Mouse (Mus musculus) embryonic stem cell, embryonic (primary cell): Measurements from ENCODE around the gene Ghdc.

Experiments used
- CTCF ChIA-PET, 4 experiments: fragments of 300-600 bp in 2 of 4; fragments of 350-600 bp in 2 of 4; sonication (Branson Sonifier 250); formaldehyde crosslinking; loops; one replicate each; lab custom pipeline; 2022; ENCODE audit warnings: inconsistent platforms in 2 of 4; lab: Charles Lee
- POLR2A ChIA-PET, 4 experiments: fragments of 300-600 bp in 2 of 4; fragments of 350-600 bp in 2 of 4; sonication (Branson Sonifier 250); formaldehyde crosslinking; loops; one replicate each; lab custom pipeline; 2022; ENCODE audit warnings: antibody characterized with exemption in 4 of 4, inconsistent platforms in 1 of 4; lab: Charles Lee

The Ghdc gene

DNA sequence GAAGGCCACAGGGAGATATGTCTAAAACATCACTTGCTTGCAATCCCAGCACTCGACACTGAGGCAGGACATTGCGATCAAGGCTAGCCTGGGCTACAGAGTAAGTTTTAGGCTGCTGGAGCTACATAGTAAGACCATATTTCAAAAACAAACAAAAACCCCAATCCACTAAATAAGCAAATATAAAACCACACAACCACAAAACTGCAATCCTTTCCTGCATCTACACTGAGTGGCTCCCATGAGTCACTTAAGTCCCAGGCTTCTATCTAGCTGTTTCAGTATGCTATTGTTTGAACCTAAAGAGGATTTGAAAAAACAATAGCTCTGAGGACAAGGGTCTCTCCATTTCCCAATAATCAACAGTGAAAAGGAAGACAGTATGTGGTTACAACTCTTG, 24.6 kb upstream of the Ghdc start:
- CTCF ChIA-PET, result interaction anchor here in 1 of 4 experiments (0.7 kb wide), 1 partner anchor 22 kb away, joined by 3 read pairs; no protein-coding TSS in a partner anchor
- POLR2A ChIA-PET, result interaction anchor here in 1 of 4 experiments (0.8 kb wide), 1 partner anchor 14 kb away, joined by 3 read pairs; no protein-coding TSS in a partner anchor

DNA sequence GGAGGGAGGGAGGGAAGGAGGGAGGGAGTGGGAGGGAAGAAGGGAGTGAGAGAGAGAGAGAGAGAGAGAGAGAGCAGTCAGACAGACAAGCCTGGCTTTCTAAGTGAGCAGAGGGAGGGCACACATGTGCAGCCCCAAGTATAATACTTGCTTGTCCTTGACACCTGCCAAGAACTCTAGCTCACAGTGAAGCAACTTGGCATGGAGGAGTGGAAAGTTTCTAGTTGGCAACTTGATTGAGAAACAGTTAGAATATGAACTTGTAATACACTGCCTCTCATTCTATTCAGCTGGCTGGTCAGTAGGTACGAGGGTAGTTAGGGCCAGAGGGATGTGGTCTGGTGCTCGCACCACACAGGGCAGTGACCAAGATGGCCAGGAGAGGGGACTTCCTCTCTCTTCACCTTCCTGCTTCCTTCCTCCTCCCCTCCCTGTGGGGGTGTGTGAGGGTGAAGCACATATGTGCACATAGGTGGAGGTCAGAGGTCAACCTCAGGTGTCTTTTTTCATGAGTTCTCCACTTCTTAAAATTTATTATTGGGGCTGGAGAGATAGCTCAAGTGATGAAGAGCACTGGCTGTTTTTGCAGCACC, 20.8 kb upstream of the Ghdc start:
- ChIA-PET POLR2A (interaction anchor here in 1 of 4 experiments (1.0 kb wide), 1 partner anchor 9 kb away, joined by 3 read pairs; no protein-coding TSS in a partner anchor), CTCF (no interaction called here)

DNA sequence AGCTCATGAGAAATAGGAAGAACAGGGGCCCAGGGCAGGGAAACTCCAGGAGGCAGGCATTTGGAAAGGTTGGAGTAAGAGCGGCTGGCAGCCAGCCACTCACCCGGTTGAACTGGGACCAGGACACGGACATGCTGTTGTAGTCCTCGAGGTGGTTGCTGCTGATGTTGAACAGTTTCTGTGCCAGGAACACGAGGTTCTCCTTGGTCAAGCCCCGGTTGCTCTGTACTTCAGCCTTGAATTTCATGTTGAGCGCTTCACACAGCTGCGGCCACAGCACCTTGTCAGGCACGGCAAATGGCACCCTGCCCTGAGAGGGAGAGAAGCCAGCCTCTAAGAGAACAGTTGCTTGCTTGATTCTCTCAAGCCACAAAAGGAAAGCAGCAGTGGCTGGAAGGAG, 19.9 kb upstream of the Ghdc start:
- ChIA-PET CTCF (interaction anchor here in 1 of 4 experiments (0.7 kb wide), 1 partner anchor 23 kb away, joined by 3 read pairs; no protein-coding TSS in a partner anchor), POLR2A (interaction anchor here in 2 of 4 experiments (1.1 to 1.9 kb wide), 2 partner anchors 10 to 53 kb away, joined by 3 to 4 read pairs; partner anchors contain the start of gene Rab5c (in 1 of the 2))

DNA sequence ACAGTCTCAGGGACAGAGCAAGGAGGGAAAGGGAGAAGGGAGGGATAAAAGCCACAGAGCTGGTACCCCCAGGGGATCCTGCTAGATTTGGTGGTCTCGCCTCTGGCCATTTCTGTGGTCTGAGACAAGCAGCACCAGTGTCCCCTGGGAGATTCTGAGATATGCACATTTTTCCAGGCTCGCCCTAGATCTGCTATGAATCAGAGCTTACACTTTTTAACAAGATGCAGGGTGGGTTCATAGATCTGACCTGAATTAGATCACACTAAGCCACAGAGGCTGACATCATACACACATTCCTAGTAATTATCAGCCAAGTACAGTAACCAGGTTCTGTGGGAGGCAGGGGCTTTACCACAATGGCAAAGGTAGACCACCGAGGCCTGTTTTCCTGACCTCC, 18.9 kb upstream of the Ghdc start:
- ChIA-PET POLR2A (interaction anchor here in 1 of 4 experiments (1.9 kb wide), 1 partner anchor 9 kb away, joined by 4 read pairs; no protein-coding TSS in a partner anchor), CTCF (interaction anchor here in 1 of 4 experiments (0.7 kb wide), 1 partner anchor 24 kb away, joined by 3 read pairs; no protein-coding TSS in a partner anchor)

DNA sequence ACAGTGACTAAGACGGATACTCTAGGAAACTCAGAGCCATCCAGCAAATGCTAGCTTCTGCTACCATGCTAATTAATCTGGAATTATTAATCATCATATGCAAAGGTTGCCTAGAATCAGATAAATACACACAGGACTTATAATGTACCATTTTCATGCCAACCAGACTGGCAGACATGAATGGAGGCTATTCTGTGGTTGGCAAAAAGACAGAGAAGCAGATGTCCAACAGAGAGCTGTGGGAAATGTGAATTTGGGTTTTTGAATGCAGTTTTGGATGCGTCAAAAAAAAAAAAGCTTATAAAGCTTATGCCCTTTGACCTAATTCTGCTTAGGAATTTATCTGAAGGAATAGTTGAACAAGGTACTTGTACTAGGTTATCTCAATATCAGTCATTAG, 15.0 kb upstream of the Ghdc start:
- CTCF ChIA-PET, result interaction anchor here in 1 of 4 experiments (0.6 kb wide), 1 partner anchor 462 kb away, joined by 4 read pairs; no protein-coding TSS in a partner anchor
- POLR2A ChIA-PET, result interaction anchor here in 1 of 4 experiments (0.6 to 0.7 kb wide), 2 partner anchors 245 to 247 kb away, joined by 3 to 4 read pairs; no protein-coding TSS in a partner anchor

DNA sequence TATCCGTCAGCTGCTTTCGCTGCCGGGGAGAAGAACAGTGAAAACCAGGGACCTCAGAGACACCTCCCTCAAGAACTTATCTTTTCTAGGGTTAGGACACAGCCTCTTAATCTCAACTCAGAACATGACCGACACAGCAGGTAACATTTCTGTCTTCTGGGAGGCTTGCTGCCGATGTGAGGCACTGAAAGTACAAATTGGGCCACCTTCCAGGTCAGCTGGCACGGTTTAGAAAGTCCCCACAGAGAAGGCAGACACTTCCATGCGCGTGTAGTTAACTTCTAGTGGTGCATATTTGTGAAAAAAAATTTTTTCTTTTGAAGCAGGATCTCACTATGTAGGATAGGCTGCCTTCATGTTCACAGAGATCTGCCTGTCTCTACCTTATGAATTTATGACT, 13.5 kb upstream of the Ghdc start:
- POLR2A ChIA-PET, result interaction anchor here in 1 of 4 experiments (0.6 to 1.7 kb wide), 2 partner anchors 464 to 618 kb away, joined by 3 to 5 read pairs; no protein-coding TSS in a partner anchor
- CTCF ChIA-PET, result interaction anchor here in 1 of 4 experiments (0.6 kb wide), 1 partner anchor 248 kb away, joined by 3 read pairs; no protein-coding TSS in a partner anchor

DNA sequence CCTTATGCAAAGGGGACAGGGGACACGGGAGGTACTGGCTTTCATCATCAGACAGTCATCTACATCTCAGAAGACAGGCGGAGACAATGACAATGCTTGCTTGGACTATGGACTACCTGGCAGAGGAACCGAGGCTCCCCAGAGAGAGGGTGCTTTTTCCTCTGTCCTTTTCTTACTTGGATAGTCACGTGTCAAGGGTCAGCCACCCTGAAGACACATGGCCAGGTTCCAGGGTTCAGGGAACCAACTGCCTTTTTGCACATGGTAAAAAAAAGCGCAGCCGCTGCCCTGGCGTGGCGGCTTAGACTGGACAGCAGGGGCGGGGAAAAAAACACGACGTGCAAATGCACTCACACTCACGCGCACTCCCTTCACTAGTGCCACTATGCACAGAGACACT, 11.8 kb upstream of the Ghdc start:
- ChIA-PET POLR2A (interaction anchor here in 3 of 4 experiments (0.8 to 1.8 kb wide), 11 partner anchors 9 to 462 kb away, joined by 3 to 5 read pairs (median 3); no protein-coding TSS in a partner anchor), CTCF (interaction anchor here in 2 of 4 experiments (1.0 to 2.9 kb wide), 2 partner anchors 21 kb away, joined by 3 to 10 read pairs; no protein-coding TSS in a partner anchor)

DNA sequence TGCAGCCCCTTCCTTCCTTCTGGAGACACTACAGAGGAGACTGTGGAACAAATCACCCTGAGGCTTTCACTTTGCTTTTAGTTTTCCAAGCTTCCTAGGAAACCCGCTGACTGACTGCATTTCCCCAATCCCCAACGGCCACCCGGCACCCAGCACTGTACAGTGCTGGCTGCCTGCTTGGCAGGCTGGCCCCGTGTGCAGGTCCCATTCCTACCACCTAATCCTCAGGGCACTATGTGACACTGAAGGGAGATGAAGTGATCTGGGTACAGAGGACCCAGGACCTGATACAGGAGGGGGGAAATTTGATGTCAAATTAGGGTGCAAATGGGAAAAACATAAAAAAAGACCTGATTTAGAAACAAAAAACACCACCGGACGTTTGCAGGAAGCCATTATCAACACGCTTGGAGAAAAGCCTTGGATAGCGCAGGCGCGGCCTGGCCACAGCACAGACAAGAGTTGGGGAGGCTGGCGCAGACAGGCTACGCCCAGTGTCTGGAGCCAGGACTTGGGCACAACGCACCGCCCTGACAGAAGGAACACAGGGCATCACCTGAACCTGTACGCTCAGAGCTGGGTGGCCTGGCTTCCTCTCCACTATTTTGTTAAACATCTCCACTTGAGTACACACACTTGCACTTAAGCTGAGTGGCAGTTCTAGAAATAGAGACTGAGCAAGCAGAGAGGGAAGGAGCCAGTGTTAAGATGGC, 11.2 kb upstream of the Ghdc start:
- ChIA-PET POLR2A (interaction anchor here in 2 of 4 experiments (0.8 to 2.7 kb wide), 11 partner anchors 8 to 248 kb away, joined by 3 to 10 read pairs (median 4); partner anchors contain the start of gene Ghdc (in 1 of the 2)), CTCF (interaction anchor here in 2 of 4 experiments (1.0 to 2.9 kb wide), 2 partner anchors 20 kb away, joined by 3 to 10 read pairs; no protein-coding TSS in a partner anchor)

DNA sequence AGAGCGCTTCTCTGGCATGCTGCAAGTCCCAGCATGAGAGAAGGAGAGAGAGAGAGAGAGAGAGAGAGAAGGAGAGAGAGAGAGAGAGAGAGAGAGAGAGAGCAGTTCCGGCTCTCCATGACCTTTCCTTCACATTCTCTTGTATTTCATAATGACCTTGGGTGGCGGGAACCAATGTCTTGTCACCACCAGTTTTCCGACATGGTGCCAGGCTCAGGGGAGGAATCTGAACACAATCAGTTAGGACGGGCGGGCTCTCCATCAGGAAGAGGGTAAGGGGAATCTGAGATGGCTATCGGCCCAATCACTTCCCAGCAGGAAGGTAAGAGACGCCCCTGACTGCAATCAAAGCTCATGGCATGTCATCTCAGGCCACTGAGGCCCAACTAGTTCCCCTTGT, 9.5 kb upstream of the Ghdc start:
- ChIA-PET CTCF (interaction anchor here in 1 of 4 experiments (2.9 kb wide), 1 partner anchor 19 kb away, joined by 10 read pairs; no protein-coding TSS in a partner anchor), POLR2A (interaction anchor here in 3 of 4 experiments (0.5 to 2.7 kb wide), 9 partner anchors 10 to 461 kb away, joined by 3 to 10 read pairs (median 3); partner anchors contain the start of genes Ghdc (in 2 of the 3), Eif1 (in 1 of the 3) and Rab5c (in 1 of the 3))

DNA sequence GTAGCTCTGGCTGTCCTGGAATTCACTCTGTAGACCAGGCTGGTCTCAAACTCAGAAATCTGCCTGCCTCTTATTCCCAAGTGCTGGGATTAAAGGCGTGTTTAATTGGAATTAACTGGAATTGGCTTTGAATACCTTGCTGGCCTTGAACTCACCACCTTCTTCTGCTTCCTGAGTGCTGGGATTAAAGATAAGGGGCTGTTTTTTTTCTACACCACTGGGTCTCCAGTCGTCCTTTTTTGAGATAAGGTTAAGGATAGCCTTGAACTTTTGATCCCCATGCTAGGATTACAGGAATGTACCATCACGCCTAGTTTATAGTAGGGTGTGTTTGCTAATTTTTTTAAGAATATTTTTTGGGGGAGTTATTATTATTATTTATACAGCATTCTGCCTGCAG, 7.3 kb upstream of the Ghdc start:
- CTCF ChIA-PET, result no interaction called here
- POLR2A ChIA-PET, result interaction anchor here in 2 of 4 experiments (0.6 to 1.5 kb wide), 3 partner anchors 16 to 239 kb away, joined by 3 read pairs; no protein-coding TSS in a partner anchor

DNA sequence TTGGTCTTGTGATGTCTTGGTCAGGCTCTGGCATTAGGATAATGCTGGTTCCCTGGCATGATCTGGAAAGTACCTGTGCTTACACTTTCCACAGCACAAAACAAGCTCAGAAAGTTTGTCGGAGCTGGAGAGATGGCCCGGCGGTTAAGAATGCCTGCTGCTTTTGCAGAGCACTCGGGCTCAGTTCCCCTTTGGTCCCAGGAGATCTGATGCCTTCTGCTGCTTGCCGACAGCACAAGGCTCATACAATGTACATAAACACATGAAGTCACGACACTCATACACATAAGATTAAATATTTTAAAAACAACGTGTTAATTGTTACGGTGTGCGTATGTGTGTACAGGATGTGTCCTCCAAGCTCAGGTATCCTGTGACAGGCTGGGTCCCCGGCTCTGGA, 5.2 kb upstream of the Ghdc start:
- CTCF ChIA-PET, result interaction anchor here in 3 of 4 experiments (0.5 to 2.3 kb wide), 5 partner anchors 12 to 16 kb away, joined by 3 to 12 read pairs (median 9); partner anchors contain the start of gene Kcnh4 (in 2 of the 3)
- POLR2A ChIA-PET, result interaction anchor here in 2 of 4 experiments (1.0 to 1.4 kb wide), 4 partner anchors 29 to 51 kb away, joined by 3 to 4 read pairs (median 3); partner anchors contain the start of gene Rab5c (in 1 of the 2)

DNA sequence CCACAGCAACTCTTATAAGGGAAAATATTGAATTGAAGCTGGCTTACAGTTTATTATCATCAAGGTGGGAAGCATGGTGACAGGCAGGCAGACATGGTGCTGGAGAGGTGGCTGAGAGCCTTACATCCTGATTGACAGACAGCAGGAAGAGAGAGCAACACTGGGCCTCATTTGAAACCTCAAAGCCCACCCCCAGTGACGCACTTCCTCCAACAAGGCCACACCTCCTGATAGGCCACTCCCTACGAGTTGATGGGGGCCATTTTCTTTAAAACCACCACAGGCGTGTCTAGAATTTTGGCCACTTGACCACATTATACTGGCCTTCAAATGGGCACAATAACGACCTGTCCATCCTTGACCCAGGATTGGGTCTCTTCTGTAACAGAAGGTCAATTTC, 3.5 kb upstream of the Ghdc start:
- ChIA-PET POLR2A (interaction anchor here in 2 of 4 experiments (0.7 to 1.2 kb wide), 2 partner anchors 62 to 69 kb away, joined by 3 to 4 read pairs; partner anchors contain the start of gene Kat2a (in 1 of the 2)), CTCF (interaction anchor here in 1 of 4 experiments (1.9 kb wide), 1 partner anchor 60 kb away, joined by 5 read pairs; no protein-coding TSS in a partner anchor)

DNA sequence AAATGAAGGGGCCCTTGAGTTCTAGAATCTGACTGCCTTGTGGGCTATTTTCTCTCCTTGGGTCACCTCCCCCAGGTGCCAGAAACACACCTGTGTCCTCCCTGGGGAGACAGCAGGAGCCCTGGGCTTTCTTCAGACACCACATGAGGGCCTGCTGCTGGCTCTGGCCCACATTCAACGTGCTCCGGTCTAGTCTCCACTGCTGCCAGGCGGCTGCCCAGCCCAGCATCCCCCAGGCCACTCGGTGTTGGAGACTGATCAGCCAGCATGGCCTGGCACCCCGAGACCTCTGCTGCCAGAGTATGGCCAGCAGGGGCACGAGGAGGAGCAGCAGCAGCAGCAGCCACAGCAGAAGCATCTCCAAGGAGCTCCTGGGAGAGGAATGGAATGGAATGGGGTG, 777 bp downstream of the Ghdc start:
- POLR2A ChIA-PET, result interaction anchor here in 3 of 4 experiments (1.0 to 1.8 kb wide), 13 partner anchors 8 to 450 kb away, joined by 3 to 14 read pairs (median 4); partner anchors contain the start of genes Rab5c (in 3 of the 3), Kcnh4 (in 2 of the 3), Acly (in 1 of the 3) and Eif1 (in 1 of the 3)
- CTCF ChIA-PET, result interaction anchor here (1.0 to 1.9 kb wide), 7 partner anchors 8 to 56 kb away, joined by 3 to 23 read pairs (median 6); partner anchors contain the start of genes Hcrt (in 1 of the 4) and Kcnh4 (in 1 of the 4)

DNA sequence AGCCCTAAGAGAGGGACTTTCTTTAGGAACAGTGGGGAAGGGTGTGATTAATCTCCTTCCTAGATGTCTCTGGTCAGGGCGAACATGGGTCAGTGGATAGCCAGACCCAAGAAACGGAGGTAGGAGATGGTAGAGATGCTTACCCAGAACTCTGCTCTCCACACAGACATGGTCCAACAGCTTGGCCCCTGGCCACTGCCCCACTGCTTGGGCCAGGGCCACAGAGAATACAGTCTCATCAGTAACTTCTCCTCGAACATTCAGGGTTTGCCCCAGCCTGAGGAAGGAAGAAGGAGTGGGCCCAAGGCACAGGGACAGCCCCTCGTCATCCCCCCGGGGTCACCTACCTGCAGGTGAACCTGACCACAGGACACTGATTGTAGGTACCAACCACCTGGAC, 2.9 kb downstream of the Ghdc start:
- ChIA-PET CTCF (interaction anchor here in 2 of 4 experiments (0.5 to 0.9 kb wide), 2 partner anchors 8 to 265 kb away, joined by 3 to 5 read pairs; partner anchors contain the start of gene Kcnh4 (in 1 of the 2)), POLR2A (interaction anchor here in 2 of 4 experiments (1.3 to 1.6 kb wide), 2 partner anchors 13 to 23 kb away, joined by 3 to 4 read pairs; no protein-coding TSS in a partner anchor)

DNA sequence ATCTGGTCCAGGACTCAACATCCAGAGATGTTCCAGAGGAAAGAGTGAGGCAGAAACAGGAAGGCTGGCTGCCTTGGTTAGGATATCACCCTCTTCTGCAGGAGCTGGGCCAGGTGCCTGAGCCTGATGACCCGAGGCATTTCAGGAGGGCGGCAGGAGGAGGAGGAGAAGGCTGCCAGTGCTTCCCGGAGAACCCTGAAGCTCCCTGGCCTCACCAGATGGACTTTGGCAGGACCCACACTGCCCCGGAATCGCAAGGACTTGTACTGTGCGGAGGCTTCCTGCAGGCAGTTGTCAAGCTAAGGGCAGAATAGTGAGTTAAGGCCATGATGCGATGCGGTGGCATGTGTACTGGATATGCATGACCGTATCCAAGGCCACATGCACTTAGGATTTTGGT, 4.0 kb downstream of the Ghdc start:
- ChIA-PET CTCF (interaction anchor here in 1 of 4 experiments (0.5 kb wide), 1 partner anchor 365 kb away, joined by 3 read pairs; no protein-coding TSS in a partner anchor), POLR2A (interaction anchor here in 2 of 4 experiments (0.8 to 1.3 kb wide), 3 partner anchors 22 to 186 kb away, joined by 3 to 4 read pairs (median 3); no protein-coding TSS in a partner anchor)

DNA sequence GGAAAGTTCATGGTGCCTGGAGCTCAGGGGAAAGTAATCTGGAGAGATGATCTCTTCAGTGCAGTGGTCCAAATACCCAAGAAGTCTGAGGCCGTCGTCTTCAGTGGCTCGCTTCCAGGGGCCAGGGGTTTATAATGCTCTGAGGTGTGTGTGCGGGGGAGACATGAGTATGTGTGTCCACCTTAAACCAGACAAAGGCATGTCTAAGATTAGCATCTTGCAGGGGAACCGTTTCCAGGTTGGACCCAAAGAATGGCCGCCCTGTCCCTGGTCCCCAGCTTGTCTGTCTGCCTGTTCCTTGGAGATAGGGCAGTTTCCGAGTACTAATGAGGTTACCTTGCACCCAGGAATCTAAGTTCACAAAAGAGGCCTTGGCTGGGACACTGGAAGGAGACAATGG, 7.9 kb downstream of the Ghdc start, which contains the start of gene Hcrt:
TSS of gene Hcrt (minus strand) at position 101 of the 400 bp plus-strand sequence.
- ChIA-PET CTCF (interaction anchor here in 2 of 4 experiments (0.7 to 6.8 kb wide), 9 partner anchors 8 to 278 kb away, joined by 3 to 56 read pairs (median 13); partner anchors contain the start of genes Ghdc (in 1 of the 2) and Rab5c (in 1 of the 2)), POLR2A (interaction anchor here in 2 of 4 experiments (0.6 to 1.9 kb wide), 4 partner anchors 18 to 116 kb away, joined by 4 to 15 read pairs (median 6); partner anchors contain the start of gene Rab5c (in 2 of the 2))
